Mouse (Mus musculus) neural tube, embryonic 12.5 days (tissue): ENCODE data around the gene Znhit1. TPM values are rescaled to one million over a fixed set of nuclear protein-coding genes. Genes with fewer than 3 reads are reported as not detected.

ENCODE experiments used
- ATAC-seq: fragments of 200-750 bp; cut with Nextera tagmentation; 2 replicates; pipeline ENCODE4 v1.8.0; 2017; ENCODE audit warnings: low read depth, mild to moderate bottlenecking, moderate TSS enrichment, moderate library complexity; ENCODE audit not compliant: low FRiP score
- H3K27ac ChIP-seq: fragments of 300-500 bp; sonication (generic); 2 replicates; pipeline ENCODE4 v1.5.1; 2016
- H3K27me3 ChIP-seq: fragments of 300-500 bp; sonication (generic); replicated peaks from 2 replicates; pipeline ENCODE4 v1.6.1; 2016; ENCODE audit warnings: mild to moderate bottlenecking
- H3K36me3 ChIP-seq: fragments of 300-500 bp; sonication (generic); 2 replicates; pipeline ENCODE4 v1.6.1; 2016; ENCODE audit warnings: mild to moderate bottlenecking
- H3K4me1 ChIP-seq: fragments of 300-500 bp; sonication (generic); 2 replicates; pipeline ENCODE4 v1.6.1; 2016
- H3K4me2 ChIP-seq: fragments of 300-500 bp; sonication (generic); replicated peaks from 2 replicates; pipeline ENCODE4 v1.6.1; 2016; ENCODE audit warnings: mild to moderate bottlenecking
- H3K4me3 ChIP-seq: fragments of 300-500 bp; sonication (generic); 2 replicates; pipeline ENCODE4 v1.5.1; 2016
- H3K9ac ChIP-seq: fragments of 300-500 bp; sonication (generic); 2 replicates; pipeline ENCODE4 v1.6.1; 2016; ENCODE audit warnings: mild to moderate bottlenecking
- H3K9me3 ChIP-seq: fragments of 300-500 bp; sonication (generic); 2 replicates; pipeline ENCODE4 v1.6.1; 2016; ENCODE audit warnings: mild to moderate bottlenecking
- WGBS: fragments of 180-500 bp; shearing (Covaris S2); methylation state at CpG from one replicate; pipeline ENCODE4 v1.1.7; 2016; 5-methylcytosine and 5-hydroxymethylcytosine counted together
- polyA plus RNA-seq: library from polyadenylated mRNA; unstranded; fragments of >200 nt; fragmentation: Nextera tagmentation; extraction: Ambion mirVana; gene quantifications from 2 replicates; pipeline ENCODE4 v1.2.1, GENCODE M21; 2016

Znhit1 gene
- polyA plus RNA-seq: 103 and 109 TPM in 2 replicates

DNA sequence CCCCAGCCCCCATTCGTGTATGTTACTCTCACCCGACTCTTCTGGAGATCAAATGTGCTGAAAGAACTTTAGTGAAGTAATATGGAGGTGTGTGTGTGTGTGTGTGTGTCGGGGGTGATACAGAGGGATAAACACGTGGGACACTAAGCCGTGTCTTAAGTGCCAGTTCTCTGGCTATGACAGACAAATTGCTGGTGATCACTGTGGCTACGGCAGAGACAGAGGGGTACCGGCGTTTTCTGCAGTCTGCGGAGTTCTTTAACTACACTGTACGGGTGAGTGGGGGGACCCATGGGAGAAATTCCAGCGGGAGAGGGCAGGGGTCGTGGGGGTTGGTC lies at the start of gene Znhit1:
TSS of gene Znhit1 (minus strand) at position 88 of the 338 bp plus-strand sequence.
- H3K4me3 ChIP-seq: peak within 1 kb of the TSS; percentile 71
- H3K4me1 ChIP-seq: peaks cover 15% of the 10 kb centered on the region
- no peaks in the 10 kb centered on the region for H3K27me3 ChIP-seq
- peak within 1 kb of the TSS; percentile 83 for H3K27ac ChIP-seq
- H3K4me2 ChIP-seq: peak within 1 kb of the TSS; percentile 81
- H3K36me3 ChIP-seq: peaks cover 56% of the 10 kb centered on the region
- 10% methylated on average over 12 of the region's 12 CpGs for WGBS
- H3K9me3 ChIP-seq: no peaks in the 10 kb centered on the region
- H3K9ac ChIP-seq: peak within 1 kb of the TSS; percentile 89
- ATAC-seq: 0 out of 2 replicates have a peak, but pooled peaks have one; percentile 8

DNA sequence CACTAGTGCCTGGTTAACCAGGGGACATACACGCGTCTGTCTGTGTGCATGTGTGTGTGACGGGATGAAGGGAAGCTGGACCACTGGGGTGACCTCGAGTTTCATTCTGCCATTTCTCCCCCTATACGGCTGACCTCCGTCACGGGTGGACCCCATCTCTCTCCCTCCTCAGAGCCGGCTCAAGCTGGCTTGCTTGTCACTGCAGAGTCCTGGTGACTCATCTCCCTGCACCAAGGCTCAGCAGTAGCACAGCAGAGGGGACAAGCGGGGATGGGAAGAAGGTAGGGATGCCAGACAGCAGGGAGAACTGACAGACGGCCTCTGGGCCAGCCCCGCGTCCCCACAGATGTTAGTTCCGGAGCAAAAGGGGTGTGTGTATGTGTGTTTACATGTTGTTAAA lies 48.4 kb upstream of the Znhit1 start:
- Histone ChIP-seq H3K9me3 (no peaks in the 10 kb centered on the region), H3K27me3 (peaks cover 14% of the 10 kb centered on the region), H3K4me2 (no peak overlapping the region), H3K4me1 (peaks cover 14% of the 10 kb centered on the region), H3K4me3 (no peak overlapping the region), H3K27ac (no peak overlapping the region), H3K36me3 (peaks cover 56% of the 10 kb centered on the region), H3K9ac (no peak overlapping the region)
- no peak for ATAC-seq
- 84% methylated on average over 13 of the region's 13 CpGs for WGBS

DNA sequence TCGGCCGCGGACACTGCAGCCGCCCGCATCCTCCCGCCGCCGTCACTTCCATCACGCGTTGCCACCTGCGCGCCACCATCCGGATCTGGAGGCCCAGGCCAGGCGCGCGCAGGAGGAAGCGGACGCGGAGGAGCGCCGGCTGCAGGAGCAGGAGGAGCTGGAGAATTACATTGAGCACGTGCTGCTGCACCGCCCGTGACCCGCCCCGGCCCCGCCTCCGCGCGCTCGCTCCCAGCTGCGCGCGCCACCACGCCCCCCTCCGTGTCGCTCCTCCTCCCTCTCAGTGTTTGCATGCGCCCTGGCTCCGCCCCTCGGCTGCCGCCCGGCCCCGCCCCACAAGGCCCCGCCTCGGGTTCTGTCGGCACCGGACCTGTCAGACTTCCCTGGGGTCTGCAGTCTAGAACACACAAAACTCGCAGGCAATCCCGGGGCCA lies 44.8 kb upstream of the Znhit1 start:
- H3K27ac ChIP-seq: no peak overlapping the region
- peak overlapping the region; percentile 98 for H3K4me2 ChIP-seq
- under 1% methylated on average over 48 of the region's 49 CpGs for WGBS
- peaks cover 36% of the 10 kb centered on the region for H3K4me1 ChIP-seq
- H3K4me3 ChIP-seq: peak overlapping the region; percentile 40
- H3K9ac ChIP-seq: peak overlapping the region; percentile 45
- H3K36me3 ChIP-seq: peaks cover 24% of the 10 kb centered on the region
- peak; percentile 74 for ATAC-seq
- peaks cover 48% of the 10 kb centered on the region for H3K27me3 ChIP-seq
- no peaks in the 10 kb centered on the region for H3K9me3 ChIP-seq

DNA sequence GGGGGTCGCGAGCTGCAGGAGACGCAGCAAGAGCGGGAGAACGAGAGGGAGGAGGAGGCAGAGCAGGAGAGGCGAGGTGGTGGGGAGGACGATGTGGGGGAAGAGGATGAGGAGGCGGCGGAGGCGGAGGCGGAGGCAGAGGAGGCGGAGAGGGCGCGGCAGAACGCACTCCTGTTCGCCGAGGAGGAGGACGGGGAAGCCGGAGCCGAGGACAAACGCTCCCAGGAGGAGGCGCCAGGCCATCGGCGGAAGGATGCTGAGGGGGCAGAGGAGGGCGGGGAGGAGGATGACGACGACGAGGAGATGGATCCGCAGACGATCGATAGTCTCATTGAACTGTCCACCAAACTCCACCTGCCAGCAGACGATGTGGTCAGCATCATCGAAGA lies 44.2 kb upstream of the Znhit1 start:
- Histone ChIP-seq H3K9me3 (no peaks in the 10 kb centered on the region), H3K4me3 (peak overlapping the region; percentile 40), H3K9ac (peak overlapping the region; percentile 45), H3K36me3 (peaks cover 17% of the 10 kb centered on the region), H3K27me3 (peaks cover 53% of the 10 kb centered on the region), H3K4me2 (peak overlapping the region; percentile 98), H3K4me1 (peaks cover 36% of the 10 kb centered on the region), H3K27ac (no peak overlapping the region)
- no peak; the same call in 1 of the 2 replicates for ATAC-seq
- under 1% methylated on average over 32 of the region's 33 CpGs for WGBS

DNA sequence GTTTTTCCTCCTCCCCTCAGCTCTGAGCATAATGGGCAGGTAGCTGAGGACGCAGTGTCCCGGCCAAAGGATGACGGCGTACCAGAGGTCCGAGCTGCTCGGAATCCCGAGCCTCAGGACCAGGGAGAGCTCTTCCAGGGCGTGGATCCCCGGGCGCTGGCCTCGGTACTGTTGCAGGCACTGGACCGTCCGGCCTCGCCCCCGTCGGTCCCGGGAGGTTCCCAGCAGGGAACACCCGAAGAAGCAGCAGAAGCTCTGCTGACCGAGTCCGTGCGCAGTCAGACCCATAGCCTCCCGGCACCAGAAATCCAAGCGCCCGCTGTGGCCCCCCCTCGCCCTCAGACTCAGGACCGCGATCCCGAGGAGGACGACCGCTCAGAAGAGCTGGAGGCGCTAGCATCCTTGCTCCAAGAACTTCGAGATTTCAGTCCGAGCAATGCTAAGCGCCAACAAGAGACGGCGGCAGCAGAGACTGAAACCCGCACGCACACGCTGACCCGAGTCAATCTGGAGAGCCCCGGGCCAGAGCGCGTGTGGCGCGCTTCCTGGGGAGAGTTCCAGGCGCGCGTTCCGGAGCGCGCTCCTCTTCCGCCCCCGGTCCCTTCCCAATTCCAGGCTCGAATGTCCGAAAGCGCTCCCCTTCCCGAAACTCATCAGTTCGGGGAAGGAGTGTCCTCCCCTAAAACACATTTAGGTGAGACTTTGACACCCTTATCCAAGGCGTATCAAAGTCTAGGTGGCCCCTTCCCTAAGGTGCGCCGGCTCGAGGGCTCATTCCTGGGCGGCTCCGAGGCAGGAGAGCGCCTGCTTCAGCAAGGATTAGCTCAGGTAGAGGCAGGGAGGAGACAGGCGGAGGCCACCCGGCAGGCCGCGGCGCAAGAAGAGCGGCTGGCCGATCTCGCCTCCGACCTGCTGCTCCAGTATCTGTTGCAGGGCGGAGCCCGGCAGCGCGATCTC lies 43.5 kb upstream of the Znhit1 start:
- no peak overlapping the region for H3K27ac ChIP-seq
- H3K36me3 ChIP-seq: peaks cover 11% of the 10 kb centered on the region
- ATAC-seq: no peak
- H3K4me3 ChIP-seq: peak overlapping the region; percentile 40
- no peaks in the 10 kb centered on the region for H3K9me3 ChIP-seq
- peaks cover 59% of the 10 kb centered on the region for H3K27me3 ChIP-seq
- under 1% methylated on average over 78 of the region's 78 CpGs for WGBS
- peak overlapping the region; percentile 45 for H3K9ac ChIP-seq
- H3K4me2 ChIP-seq: peak overlapping the region; percentile 98
- H3K4me1 ChIP-seq: peaks cover 36% of the 10 kb centered on the region

DNA sequence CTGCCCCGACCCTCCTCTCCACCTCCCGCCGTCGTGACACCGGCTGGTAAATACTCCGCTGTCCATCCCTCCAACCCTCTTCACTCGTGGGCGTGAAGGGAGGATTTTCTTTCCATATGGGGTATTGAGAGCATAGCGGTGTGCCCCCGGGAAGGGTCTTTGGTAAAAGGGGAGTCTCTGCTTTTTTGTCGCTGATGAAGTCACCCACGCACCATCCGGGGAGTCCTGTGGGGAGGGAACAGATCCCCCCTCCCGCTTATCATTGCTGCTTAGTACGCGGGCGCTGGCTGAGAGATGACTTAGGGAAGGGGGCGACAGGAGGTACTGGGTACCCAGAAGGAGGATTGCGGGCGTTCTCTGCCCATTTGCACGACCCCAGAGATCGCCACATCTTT lies 42.6 kb upstream of the Znhit1 start:
- H3K36me3 ChIP-seq: peaks cover 1% of the 10 kb centered on the region; the same call in 1 of the 2 replicates
- peak overlapping the region; percentile 98 for H3K4me2 ChIP-seq
- H3K27me3 ChIP-seq: peaks cover 69% of the 10 kb centered on the region
- H3K4me3 ChIP-seq: peak overlapping the region; percentile 35
- H3K9me3 ChIP-seq: no peaks in the 10 kb centered on the region
- no peak for ATAC-seq
- 9% methylated on average over 22 of the region's 22 CpGs for WGBS
- H3K27ac ChIP-seq: no peak overlapping the region
- 0 out of 2 replicates have a peak overlapping the region, but pooled peaks have one; percentile 21 for H3K9ac ChIP-seq
- peaks cover 36% of the 10 kb centered on the region for H3K4me1 ChIP-seq

DNA sequence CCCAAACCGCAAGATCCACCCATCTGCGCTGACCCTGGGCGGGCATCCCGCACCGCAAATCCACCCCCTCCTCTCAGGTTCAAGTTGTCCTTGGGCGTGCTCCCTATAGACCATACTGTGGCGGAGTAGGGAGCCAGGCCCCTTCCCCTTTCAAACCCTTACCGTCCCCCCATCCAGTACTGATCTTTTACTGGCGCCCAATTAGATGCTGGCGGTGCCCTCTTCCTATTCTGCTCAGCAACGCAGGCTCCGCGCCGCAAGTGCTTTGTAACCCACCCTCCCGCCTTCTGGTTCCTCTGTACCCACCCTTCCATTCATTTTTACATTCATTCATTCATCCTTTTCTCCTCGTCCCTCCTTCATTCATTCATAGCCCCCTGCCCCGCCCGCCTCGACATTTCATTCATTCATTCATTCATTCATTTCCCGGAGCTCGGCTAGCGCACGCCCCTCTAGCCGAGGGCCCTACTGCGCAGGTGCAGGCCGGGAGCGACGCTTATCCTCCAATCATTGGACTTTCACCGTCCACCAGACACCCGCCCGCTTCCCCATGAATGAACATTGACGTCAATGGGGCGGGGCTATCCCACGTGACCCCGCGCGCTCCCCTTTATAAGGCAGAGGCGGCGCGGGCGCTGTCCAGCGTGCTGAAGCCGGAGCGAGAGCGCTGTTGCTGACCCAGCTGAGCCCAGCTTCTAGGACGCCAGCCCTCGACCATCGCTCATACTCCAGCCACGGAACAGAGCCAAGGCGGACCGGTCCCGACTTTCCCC lies 42.0 kb upstream of the Znhit1 start:
- Histone ChIP-seq H3K4me2 (peak overlapping the region; percentile 98), H3K9ac (0 out of 2 replicates have a peak overlapping the region, but pooled peaks have one; percentile 21)

DNA sequence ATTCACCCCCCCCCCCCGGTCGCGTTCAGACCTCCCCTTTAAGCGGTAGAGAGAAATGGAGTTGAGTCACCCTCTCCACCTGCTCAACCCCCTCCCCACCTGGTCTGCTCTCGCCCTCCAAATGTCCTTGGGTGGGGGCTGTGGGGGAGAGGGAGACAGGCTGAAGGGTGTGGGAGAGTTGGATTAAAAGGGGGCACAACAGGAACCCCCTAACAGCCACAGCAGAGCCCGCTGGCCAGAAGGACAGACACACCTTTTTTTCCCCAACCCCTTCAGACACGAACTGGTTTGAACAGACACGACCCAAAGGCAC lies 41.4 kb upstream of the Znhit1 start:
- Histone ChIP-seq H3K27ac (no peak overlapping the region), H3K9ac (no peak overlapping the region), H3K4me3 (peak overlapping the region; percentile 35), H3K36me3 (no peaks in the 10 kb centered on the region), H3K4me1 (peaks cover 36% of the 10 kb centered on the region), H3K9me3 (no peaks in the 10 kb centered on the region), H3K4me2 (peak overlapping the region; percentile 98), H3K27me3 (peaks cover 79% of the 10 kb centered on the region)
- no peak for ATAC-seq
- WGBS: 2% methylated on average over 8 of the region's 8 CpGs

More for the DNA sequence above, 42.0 kb upstream of the Znhit1 start:
- Histone ChIP-seq H3K36me3 (no peaks in the 10 kb centered on the region), H3K4me1 (peaks cover 36% of the 10 kb centered on the region), H3K4me3 (peak overlapping the region; percentile 35), H3K27me3 (peaks cover 73% of the 10 kb centered on the region), H3K27ac (no peak overlapping the region), H3K9me3 (no peaks in the 10 kb centered on the region)
- under 1% methylated on average over 52 of the region's 52 CpGs for WGBS
- peak; percentile 68 for ATAC-seq

DNA sequence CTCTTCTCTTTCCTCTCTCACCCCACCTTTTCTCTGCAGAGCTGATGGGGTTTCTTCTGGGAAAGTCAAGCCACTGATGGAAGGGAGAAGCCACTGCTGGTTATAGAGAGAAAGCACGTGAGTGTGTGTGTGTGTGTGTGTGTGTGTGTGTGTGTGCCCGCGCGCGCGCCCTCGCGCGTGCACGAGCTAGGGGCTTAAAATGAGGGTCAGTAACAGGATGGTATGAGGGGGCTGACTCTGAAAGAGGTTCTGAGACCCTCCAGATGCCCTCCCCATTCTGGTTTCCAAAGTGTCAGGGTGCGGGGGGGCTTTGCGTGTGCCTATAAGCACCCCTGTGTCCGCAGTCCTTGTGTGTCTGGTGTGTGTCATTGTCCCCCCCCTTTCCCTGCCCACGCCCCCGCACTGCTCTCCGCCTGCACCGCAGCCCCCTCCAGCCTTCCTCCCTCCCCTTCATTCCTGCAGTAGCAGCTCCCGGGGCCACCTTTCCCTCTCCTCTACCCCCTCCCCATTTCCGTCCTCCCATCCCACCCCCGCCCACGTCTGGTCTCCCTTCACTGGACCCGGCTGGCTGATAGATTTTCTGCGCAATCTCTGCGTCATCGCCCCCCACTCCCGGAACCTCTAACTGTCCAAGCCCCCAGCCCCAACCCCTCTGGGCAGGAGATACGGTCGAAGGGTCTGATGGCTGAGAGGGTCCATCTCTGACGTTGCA lies 40.9 kb upstream of the Znhit1 start:
- Histone ChIP-seq H3K4me3 (no peak overlapping the region; the same call in 1 of the 2 replicates), H3K36me3 (no peaks in the 10 kb centered on the region)

DNA sequence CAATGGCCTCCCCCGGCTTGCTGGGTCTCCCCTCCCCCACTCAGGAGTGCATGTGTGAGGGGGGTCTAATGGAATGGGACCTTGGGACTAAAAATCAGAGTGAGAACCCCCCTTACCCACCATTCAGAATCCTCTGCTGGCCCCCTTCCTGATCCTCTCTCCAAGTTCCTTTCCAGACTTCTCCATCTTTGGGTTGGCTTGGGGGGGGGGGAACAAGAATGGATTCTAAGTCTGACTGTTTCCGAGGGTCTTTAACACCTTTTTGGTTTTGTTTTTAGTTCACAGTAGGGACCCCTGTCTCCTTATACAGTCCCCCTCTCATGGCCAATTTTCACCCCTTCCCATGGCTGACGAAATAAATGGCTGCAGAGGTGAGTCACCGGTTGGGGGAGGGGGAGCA lies 38.3 kb upstream of the Znhit1 start, which contains the start of gene Vgf:
TSS of gene Vgf (plus strand) at position 301 of the 400 bp plus-strand sequence.
- H3K9me3 ChIP-seq: no peaks in the 10 kb centered on the region
- 36% methylated on average over 4 of the region's 4 CpGs for WGBS
- peak within 1 kb of the TSS; percentile 43 for H3K4me2 ChIP-seq
- peaks cover 21% of the 10 kb centered on the region for H3K4me1 ChIP-seq
- no peak for ATAC-seq
- H3K4me3 ChIP-seq: no peak within 1 kb of the TSS
- H3K9ac ChIP-seq: no peak within 1 kb of the TSS
- H3K36me3 ChIP-seq: no peaks in the 10 kb centered on the region
- H3K27me3 ChIP-seq: peaks cover 68% of the 10 kb centered on the region
- H3K27ac ChIP-seq: no peak within 1 kb of the TSS

More for the DNA sequence above, 40.9 kb upstream of the Znhit1 start:
- Histone ChIP-seq H3K27me3 (peaks cover 83% of the 10 kb centered on the region), H3K4me1 (peaks cover 36% of the 10 kb centered on the region), H3K9ac (0 out of 2 replicates have a peak overlapping the region, but pooled peaks have one; percentile 6), H3K4me2 (peak overlapping the region; percentile 98), H3K27ac (no peak overlapping the region), H3K9me3 (no peaks in the 10 kb centered on the region)
- no peak for ATAC-seq
- WGBS: 4% methylated on average over 29 of the region's 29 CpGs

DNA sequence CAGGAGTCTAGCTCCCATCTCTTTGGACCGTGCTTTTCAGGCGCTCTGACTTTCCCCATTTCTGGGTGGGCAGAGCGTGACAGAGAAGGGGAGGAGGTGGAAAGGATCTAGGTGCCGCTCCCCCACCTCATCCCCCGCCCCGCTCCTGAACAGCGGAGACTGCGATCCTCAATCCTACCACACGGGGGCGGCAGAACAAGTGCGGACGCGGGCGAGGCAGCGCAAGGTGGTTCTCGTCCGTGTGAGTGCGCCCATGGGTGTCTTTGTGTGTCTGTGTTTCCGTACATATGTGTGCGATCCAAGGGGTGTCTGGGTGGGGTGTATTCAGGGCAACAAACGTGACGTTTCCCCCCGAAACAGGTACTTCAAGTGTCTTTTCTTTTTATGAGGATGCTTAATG lies 37.3 kb upstream of the Znhit1 start:
- no peak overlapping the region for H3K4me3 ChIP-seq
- WGBS: under 1% methylated on average over 23 of the region's 23 CpGs
- peak overlapping the region; percentile 43 for H3K4me2 ChIP-seq
- no peak overlapping the region for H3K27ac ChIP-seq
- no peak for ATAC-seq
- H3K4me1 ChIP-seq: peaks cover 12% of the 10 kb centered on the region
- peaks cover 58% of the 10 kb centered on the region for H3K27me3 ChIP-seq
- H3K36me3 ChIP-seq: no peaks in the 10 kb centered on the region
- no peak overlapping the region for H3K9ac ChIP-seq
- H3K9me3 ChIP-seq: no peaks in the 10 kb centered on the region
